Mouse (Mus musculus): ENCODE data around the gene Grn. TPM values are rescaled to one million over a fixed set of nuclear protein-coding genes. Genes with fewer than 3 reads are reported as not detected.
"Not testable (repeated sequence)": the region's sequence is repeated elsewhere in the genome, so short reads cannot be mapped to it uniquely, and the experiment has no call there.

Grn gene
- polyA plus RNA-seq, 1 experiment from 2014 or later: 61.8 TPM

DNA sequence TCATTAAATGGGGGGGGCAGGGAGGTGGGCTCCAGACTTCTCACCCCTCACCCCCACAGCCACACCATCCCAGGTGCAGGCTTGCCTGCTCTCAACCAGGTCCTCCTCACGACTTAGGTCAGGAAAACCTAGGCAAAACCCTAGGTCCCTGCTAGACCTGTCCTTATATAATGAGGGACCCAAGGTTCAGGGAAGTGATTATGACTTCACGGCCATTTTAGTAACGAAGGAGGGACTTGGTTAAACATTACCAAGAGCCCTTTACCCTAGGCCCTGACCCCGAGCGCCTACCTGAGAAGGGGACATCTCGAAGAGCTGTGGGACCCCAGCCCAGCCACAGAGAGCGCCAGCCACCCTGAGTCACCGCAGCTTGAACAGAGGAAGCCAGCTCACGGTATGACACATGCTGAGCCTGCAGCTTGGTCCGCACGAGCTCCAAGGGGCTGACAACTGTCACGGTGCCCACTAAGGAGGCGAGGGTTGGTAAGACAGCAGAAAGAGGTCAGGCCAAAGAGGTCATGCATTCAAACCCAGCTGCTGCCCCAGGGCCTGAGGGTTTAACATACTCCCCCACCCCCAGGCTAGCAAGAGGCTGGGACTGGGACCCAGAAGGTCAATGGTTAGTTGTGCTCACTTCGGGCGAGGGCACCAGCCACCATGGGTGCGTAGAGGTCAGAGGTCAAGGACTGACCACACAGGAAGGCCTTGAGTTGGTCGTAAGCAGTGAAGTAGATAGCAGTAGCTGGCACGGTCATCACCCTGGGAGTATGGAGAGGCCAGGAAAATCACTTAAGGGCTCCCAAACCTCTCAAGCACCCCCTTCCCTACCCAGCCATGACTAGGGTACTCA, 25.7 kb upstream of the Grn start:
- no peaks in the 10 kb centered on the region for H3K9me3 ChIP-seq
- WGBS: 84% methylated on average over 18 of the region's 18 CpGs
- H3K27me3 ChIP-seq: peaks cover 15% of the 10 kb centered on the region
- H3K9ac ChIP-seq (replicated peaks): peak overlapping the region; percentile 21
- peaks cover 56% of the 10 kb centered on the region for H3K4me1 ChIP-seq (replicated peaks)
- ATAC-seq: no peak
- H3K4me3 ChIP-seq (replicated peaks): no peak overlapping the region
- no peak overlapping the region for H3K27ac ChIP-seq
- peak overlapping the region; percentile 16; the same call in 1 of the 2 replicates for H3K4me2 ChIP-seq (replicated peaks)
- peaks cover 55% of the 10 kb centered on the region for H3K36me3 ChIP-seq

DNA sequence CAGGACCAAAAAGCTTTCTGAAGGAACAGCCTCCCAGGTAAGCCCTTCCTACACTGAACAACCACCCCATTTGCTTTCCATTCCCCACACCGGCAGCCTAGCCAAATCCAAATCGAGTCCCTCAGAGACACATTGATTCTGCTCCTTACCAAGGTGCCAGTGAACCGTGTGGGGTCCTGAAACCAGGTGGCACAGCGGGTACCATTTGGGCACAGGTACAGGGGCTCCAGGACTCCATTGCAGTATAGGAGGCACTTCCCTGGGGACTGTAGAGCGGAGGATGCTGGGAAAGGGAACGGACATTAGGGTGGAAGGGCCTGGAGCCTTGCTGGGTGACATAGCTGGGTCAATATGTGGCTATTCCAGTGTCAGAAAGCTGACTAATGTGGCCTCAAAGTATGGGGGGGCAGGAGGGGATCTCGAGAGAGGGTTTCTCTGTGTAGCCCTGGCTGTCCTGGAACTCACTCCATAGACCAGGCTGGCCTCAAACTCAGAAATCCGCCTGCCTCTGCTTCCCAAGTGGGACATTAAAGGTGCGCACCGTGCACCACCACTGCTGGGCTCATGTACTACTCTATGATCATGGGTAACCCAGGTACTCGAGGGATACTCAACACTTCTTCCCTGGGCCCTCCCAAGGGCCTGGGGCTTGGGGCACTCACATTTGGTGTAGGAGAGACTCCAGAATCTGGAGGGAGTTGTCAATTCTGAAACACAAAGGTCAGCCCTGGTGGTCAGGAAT, 24.4 kb upstream of the Grn start:
- Histone ChIP-seq H3K4me3 (replicated peaks) (peak overlapping the region; percentile 81), H3K27me3 (peaks cover 3% of the 10 kb centered on the region; the same call in 1 of the 2 replicates), H3K9ac (replicated peaks) (peak overlapping the region; percentile 90), H3K27ac (no peak overlapping the region), H3K9me3 (no peaks in the 10 kb centered on the region), H3K36me3 (peaks cover 42% of the 10 kb centered on the region), H3K4me2 (replicated peaks) (peak overlapping the region; percentile 89), H3K4me1 (replicated peaks) (peaks cover 44% of the 10 kb centered on the region)
- 89% methylated on average over 11 of the region's 11 CpGs for WGBS
- no peak for ATAC-seq

DNA sequence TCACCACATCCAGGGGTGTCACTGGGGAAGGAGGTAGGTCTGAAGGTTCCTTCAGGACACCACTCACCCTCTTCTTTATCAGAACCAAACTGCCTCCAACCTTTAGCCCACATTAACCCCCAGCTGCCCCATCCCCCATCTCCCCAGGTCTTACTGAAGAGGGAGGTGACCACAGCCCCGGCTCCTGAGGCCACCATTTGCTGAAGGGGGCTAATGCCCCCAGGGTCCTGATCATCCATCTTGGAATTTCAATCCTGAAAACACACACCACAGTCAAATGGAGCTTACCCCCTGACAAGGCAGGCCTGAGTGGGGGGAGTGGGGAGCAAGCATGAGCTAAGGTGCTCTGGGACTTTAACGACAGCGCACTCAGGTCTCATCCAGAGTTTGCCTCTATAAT, 23.7 kb upstream of the Grn start:
- H3K27ac ChIP-seq: peak overlapping the region; percentile 88
- no peaks in the 10 kb centered on the region for H3K27me3 ChIP-seq
- H3K36me3 ChIP-seq: peaks cover 35% of the 10 kb centered on the region
- peak overlapping the region; percentile 90 for H3K9ac ChIP-seq (replicated peaks)
- no peaks in the 10 kb centered on the region for H3K9me3 ChIP-seq
- H3K4me1 ChIP-seq (replicated peaks): peaks cover 44% of the 10 kb centered on the region
- WGBS: 18% methylated on average over 3 of the region's 3 CpGs
- no peak for ATAC-seq
- H3K4me2 ChIP-seq (replicated peaks): peak overlapping the region; percentile 89
- peak overlapping the region; percentile 81 for H3K4me3 ChIP-seq (replicated peaks)

DNA sequence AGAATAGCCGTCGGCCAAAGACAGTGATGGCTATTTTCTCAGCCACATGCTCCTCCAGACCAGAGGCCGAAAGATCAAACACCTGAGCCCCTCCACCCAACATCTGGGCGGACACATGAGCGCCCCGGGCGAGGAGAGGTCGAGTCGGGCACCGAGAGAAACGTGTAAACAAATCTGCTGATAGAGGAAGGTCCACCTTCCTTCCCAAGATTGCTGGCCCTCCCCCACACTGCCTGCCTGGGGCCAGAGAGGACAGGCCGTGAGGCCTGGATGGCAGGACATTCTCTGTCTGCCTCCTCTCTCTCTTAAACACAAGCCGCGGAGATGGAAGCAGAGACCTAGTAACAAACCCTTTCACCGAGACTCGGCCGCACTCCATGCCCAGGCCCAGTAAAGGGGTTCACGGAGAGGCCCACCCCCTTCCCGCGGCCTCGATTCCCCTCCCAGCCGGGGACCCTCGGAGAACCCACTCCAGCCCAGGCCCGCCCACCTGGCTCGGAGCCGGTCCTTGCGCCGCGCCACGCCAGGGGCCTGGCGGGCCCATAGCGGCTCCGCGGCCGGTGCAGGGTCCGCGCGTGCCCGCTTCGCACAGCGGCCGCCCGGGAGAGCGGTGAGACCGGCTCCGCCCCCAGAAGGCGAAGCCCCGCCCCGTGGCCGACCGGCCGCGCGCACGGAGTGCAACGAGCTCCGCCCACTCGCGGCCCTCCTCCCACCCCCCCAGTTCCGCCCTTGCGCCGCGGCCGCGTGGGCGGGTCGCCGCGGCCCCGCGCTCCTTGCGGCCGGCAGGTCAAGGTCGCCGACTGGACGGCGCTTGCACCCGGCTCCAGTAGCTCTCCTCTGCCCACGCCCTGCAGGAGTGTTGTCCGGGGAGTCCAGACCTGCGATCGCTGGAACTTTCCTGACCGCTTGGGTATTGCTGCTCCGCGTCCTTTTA, 22.9 kb upstream of the Grn start:
- Histone ChIP-seq H3K27ac (peak overlapping the region; percentile 88), H3K4me1 (replicated peaks) (peaks cover 37% of the 10 kb centered on the region), H3K36me3 (peaks cover 27% of the 10 kb centered on the region), H3K4me2 (replicated peaks) (peak overlapping the region; percentile 89), H3K9ac (replicated peaks) (peak overlapping the region; percentile 90), H3K27me3 (no peaks in the 10 kb centered on the region), H3K4me3 (replicated peaks) (peak overlapping the region; percentile 81), H3K9me3 (no peaks in the 10 kb centered on the region)
- under 1% methylated on average over 85 of the region's 85 CpGs for WGBS
- ATAC-seq: peak; percentile 73

DNA sequence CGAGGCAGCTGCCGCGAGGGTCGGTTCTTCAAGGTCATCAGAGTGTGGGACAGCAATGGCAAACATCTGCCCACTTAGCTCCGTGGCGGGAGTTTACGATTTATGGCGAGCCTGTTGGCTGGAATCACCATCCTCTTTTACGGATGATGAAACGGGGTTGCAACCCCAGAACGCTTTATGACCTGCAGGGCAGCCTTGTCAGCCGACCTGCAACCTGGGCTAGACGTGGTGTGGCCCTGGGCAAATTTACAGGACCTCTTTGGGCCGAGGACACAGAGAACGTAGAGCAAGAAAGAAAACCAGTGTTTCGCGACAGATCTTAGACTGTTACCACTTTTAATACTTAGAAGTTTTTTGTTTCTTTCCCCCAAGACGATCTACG, 22.3 kb upstream of the Grn start, which contains the start of gene Slc25a39:
TSS of gene Slc25a39 (minus strand) at position 113 of the 382 bp plus-strand sequence.
- under 1% methylated on average over 19 of the region's 19 CpGs for WGBS
- Histone ChIP-seq H3K27ac (peak within 1 kb of the TSS; percentile 88), H3K4me1 (replicated peaks) (peaks cover 36% of the 10 kb centered on the region)

DNA sequence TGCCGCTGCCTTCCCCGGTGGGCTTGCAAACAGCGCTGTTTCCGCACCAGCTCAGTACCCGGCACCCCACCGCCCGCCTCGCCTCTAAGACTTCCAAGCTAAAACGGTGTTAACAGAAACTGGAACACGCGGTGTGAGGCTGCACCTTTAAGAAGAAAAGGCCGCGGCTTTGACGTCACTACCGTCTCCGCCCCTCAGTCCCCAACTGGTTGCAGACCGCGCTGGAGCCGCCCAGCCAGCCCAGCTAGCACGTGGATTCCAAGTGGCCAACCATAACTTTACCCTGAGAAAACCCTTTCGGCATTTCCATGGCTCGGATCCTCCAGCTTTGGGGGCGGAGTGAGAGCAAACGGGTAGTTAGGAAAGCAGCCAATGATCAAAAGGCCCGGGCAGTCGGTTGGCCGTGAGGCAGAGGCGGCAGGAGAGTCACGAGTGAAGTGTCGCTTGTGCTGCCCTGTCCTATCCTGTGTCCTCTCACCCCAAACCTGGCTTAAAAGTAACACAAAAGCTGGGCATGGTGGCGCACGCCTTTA, 21.7 kb upstream of the Grn start:
- no peaks in the 10 kb centered on the region for H3K9me3 ChIP-seq
- peaks cover 15% of the 10 kb centered on the region for H3K36me3 ChIP-seq
- peak overlapping the region; percentile 90; the same call in 1 of the 2 replicates for H3K9ac ChIP-seq (replicated peaks)
- H3K4me1 ChIP-seq (replicated peaks): peaks cover 36% of the 10 kb centered on the region
- peak; percentile 94 for ATAC-seq
- H3K4me3 ChIP-seq (replicated peaks): peak overlapping the region; percentile 81
- WGBS: under 1% methylated on average over 32 of the region's 32 CpGs
- no peaks in the 10 kb centered on the region for H3K27me3 ChIP-seq
- peak overlapping the region; percentile 89 for H3K4me2 ChIP-seq (replicated peaks)
- H3K27ac ChIP-seq: peak overlapping the region; percentile 88

More for the DNA sequence above, 22.3 kb upstream of the Grn start, which contains the start of gene Slc25a39:
- H3K9ac ChIP-seq (replicated peaks): peak within 1 kb of the TSS; percentile 90
- no peak for ATAC-seq
- H3K36me3 ChIP-seq: peaks cover 20% of the 10 kb centered on the region
- peak within 1 kb of the TSS; percentile 81 for H3K4me3 ChIP-seq (replicated peaks)
- H3K27me3 ChIP-seq: no peaks in the 10 kb centered on the region
- H3K4me2 ChIP-seq (replicated peaks): peak within 1 kb of the TSS; percentile 89
- H3K9me3 ChIP-seq: no peaks in the 10 kb centered on the region

DNA sequence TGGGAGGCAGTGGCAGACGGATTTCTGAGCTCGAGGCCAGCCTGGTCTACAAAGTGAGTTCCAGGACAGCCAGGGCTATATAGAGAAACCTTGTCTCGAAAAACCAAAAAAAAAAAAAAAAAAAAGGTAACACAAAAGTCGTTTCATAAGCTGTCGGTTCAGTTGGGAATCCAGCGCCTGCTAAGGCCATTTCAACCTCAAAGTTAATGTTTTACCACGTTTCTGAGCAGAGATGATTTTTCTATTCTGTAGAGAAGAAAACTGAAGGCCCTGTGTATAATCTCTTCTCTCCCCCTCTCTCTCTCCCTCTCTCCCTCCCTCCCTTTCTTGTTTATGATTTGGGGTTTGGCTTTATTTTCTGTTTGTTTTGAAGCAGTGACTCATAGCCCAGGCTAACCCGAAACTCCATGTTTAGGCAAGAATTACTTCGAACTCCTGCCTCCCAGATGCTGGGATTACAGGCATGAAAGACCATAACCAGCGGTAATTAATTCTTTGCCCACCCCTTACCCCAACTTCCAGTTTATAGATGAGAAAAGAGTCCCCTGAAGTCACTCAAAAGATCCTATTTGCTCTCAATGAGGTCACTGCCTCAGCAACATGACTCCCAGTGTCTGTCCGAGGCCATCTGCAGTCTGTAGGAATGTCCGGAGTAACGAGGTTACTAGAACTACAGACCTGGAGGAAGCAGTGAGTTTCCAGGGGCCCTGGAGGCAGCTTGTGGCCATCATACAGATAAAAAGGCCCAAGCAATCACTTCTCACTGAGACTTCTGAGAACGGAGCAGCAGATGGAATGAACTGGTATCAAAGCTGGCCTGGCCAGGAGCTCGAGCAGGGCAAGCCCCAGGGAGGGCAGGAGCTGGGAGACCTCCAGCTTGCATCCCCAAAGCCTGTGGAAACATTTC, 21.0 kb upstream of the Grn start:
- Histone ChIP-seq H3K4me1 (replicated peaks) (peaks cover 36% of the 10 kb centered on the region), H3K9me3 (no peaks in the 10 kb centered on the region), H3K4me2 (replicated peaks) (peak overlapping the region; percentile 89), H3K9ac (replicated peaks) (peak overlapping the region; percentile 8; the same call in 1 of the 2 replicates), H3K27me3 (no peaks in the 10 kb centered on the region), H3K4me3 (replicated peaks) (peak overlapping the region; percentile 81), H3K27ac (peak overlapping the region; percentile 68), H3K36me3 (peaks cover 7% of the 10 kb centered on the region)
- ATAC-seq: no peak
- WGBS: 45% methylated on average over 15 of the region's 15 CpGs

DNA sequence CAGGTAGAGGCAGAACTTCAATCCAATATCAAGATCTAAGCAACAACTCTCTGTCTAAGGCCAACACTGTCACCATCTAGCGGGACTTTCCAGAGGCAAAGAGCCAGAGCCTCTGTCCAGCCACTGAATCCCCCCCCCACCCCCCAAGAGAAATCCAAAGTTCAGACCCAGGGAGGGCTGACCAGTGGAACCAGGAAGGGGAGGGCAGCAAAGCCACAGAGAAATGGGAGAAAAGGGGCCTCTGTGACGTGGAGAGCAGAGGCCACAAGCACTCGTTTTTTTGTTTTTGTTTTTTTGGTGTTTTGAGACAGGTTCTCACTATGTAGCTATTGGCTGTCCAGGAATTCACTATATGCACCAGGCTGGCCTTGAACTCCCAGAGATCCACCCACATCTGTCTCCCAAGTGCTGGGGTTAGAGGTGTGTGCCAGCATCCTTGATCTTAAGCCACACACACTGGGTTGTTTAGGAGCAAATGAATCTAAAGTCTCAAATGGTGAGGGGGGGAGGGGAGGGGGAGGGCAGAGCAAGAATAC, 20.3 kb upstream of the Grn start:
- Histone ChIP-seq H3K4me1 (replicated peaks) (peaks cover 29% of the 10 kb centered on the region), H3K4me3 (replicated peaks) (no peak overlapping the region), H3K9me3 (no peaks in the 10 kb centered on the region), H3K36me3 (0 out of 2 replicates have a peak, but pooled peaks cover under 1% of the 10 kb centered on the region), H3K4me2 (replicated peaks) (no peak overlapping the region), H3K27me3 (no peaks in the 10 kb centered on the region), H3K27ac (no peak overlapping the region), H3K9ac (replicated peaks) (no peak overlapping the region; the same call in 1 of the 2 replicates)
- WGBS: 71% methylated on average over 3 of the region's 3 CpGs
- ATAC-seq: no peak

DNA sequence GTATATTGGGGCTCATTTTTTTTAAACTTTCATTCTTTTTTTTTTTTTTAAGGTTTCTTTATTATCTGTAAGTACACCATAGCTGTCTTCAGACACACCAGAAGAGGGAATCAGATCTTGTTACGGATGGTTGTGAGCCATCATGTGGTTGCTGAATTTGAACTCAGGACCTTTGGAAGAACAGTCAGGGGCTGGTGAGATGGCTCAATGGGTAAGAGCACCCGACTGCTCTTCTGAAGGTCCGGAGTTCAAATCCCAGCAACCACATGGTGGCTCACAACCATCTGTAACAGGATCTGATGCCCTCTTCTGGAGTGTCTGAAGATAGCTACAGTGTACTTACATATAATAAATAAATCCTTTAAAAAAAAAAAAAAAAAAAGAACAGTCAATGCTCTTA, 19.8 kb upstream of the Grn start:
- not testable (repeated sequence) for H3K9me3 ChIP-seq; H3K36me3 ChIP-seq; H3K27ac ChIP-seq; H3K27me3 ChIP-seq; ATAC-seq; H3K4me2 ChIP-seq (replicated peaks); H3K4me3 ChIP-seq (replicated peaks); H3K9ac ChIP-seq (replicated peaks)
- WGBS: 92% methylated on average over 3 of the region's 3 CpGs
- H3K4me1 ChIP-seq (replicated peaks): peaks cover 25% of the 10 kb centered on the region

DNA sequence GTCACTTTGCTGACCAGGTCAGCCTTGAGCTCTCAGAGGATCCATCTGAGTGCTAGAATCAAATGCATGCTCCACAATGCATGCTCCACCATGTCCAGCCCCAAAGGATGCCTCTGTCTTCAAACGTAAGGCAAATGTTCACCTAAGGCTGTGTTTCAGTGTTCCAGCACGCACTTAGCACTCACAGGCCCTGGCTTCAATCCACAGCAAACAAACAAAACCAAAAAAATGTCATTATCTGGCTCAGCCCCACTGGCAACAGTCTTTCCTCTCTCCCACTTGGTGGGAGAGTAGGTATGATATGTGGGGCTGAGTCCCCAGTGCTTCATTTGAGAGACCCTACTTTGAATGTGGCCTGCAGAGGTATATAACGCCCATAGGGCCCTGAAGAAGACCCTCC, 19.1 kb upstream of the Grn start:
- no peak overlapping the region for H3K9ac ChIP-seq (replicated peaks)
- ATAC-seq: no peak
- H3K4me3 ChIP-seq (replicated peaks): no peak overlapping the region
- H3K4me2 ChIP-seq (replicated peaks): no peak overlapping the region
- no peaks in the 10 kb centered on the region for H3K27me3 ChIP-seq
- WGBS: 79% methylated on average over 3 of the region's 3 CpGs
- H3K36me3 ChIP-seq: no peaks in the 10 kb centered on the region
- peaks cover 18% of the 10 kb centered on the region for H3K4me1 ChIP-seq (replicated peaks)
- H3K27ac ChIP-seq: no peak overlapping the region
- H3K9me3 ChIP-seq: no peaks in the 10 kb centered on the region
